Mouse (Mus musculus) cerebellum, postnatal 14 days (tissue): Measurements from ENCODE around the gene Kctd20.
"Not testable (repeated sequence)": the region's sequence is repeated elsewhere in the genome, so short reads cannot be mapped to it uniquely, and the experiment has no call there.

Experiments used
- DNase-seq, 2 experiments: peaks; one replicate each; pipeline ENCODE4 v3.0.0; 2021; ENCODE audit warnings: mixed read lengths in 2 of 2

Gene Kctd20

GRCm38 (mm10) chr17:28986833-28987232, 35.1 kb downstream of the Kctd20 start:
- peak; percentile 18 to 50 for DNase-seq

GRCm38 (mm10) chr17:28987713-28988112, 36.0 kb downstream of the Kctd20 start:
- peak; percentile 35 to 55 for DNase-seq

- no peak for DNase-seq
Measured at GRCm38 (mm10) chr17:28988291-28988690, 36.5 kb downstream of the Kctd20 start.

GRCm38 (mm10) chr17:28988996-28989395, 37.2 kb downstream of the Kctd20 start:
- DNase-seq, result no peak

GRCm38 (mm10) chr17:28990060-28990459, 38.3 kb downstream of the Kctd20 start:
- no peak for DNase-seq

DNA sequence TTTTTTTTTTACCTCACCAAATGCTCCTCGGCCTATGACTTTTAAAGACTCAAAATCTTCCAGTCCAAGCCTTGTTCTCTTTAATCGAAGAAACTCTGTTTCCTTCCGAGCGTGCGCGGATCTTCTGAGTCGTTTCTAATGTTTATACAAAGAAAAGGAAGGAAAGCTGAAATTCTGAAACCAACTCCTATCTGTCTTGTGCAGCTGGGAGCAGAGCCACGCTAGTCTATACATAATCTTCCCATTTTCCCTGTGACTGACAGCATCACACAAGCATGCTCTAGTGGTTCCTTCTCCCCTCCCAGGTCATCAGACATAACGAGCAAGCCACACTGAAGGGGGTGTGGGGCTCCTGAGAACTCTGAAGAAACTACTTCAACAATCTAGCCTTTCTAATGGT, 39.5 kb downstream of the Kctd20 start:
- no peak for DNase-seq

DNA sequence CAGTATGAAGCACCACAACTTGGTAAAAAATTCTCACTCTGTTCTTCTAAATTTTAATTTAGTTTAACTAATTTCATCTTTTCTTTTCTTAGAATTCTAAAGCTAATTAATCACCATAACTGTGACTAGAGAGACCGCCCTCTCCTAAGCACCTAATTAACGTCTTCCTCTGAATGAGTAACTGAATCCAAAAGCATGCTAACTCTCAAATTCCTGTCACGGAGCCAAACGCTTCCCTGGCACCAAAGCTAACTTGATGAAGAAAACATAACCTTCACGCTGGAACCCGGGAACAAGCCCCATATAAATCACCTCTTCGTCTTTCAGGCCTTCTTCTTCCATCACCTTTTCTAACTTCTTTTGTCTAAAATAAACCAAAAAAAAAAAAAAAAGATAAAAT, 40.4 kb downstream of the Kctd20 start:
- peak; percentile 41 to 48 for DNase-seq

- not testable (repeated sequence) for DNase-seq
Measured at GRCm38 (mm10) chr17:28993004-28993403, 41.3 kb downstream of the Kctd20 start.

GRCm38 (mm10) chr17:28994615-28995014, 42.9 kb downstream of the Kctd20 start:
- DNase-seq, result no peak

- no peak for DNase-seq
Measured at GRCm38 (mm10) chr17:29000465-29000864, 48.7 kb downstream of the Kctd20 start.

GRCm38 (mm10) chr17:29003740-29004139, 52.0 kb downstream of the Kctd20 start:
- no peak for DNase-seq

DNA sequence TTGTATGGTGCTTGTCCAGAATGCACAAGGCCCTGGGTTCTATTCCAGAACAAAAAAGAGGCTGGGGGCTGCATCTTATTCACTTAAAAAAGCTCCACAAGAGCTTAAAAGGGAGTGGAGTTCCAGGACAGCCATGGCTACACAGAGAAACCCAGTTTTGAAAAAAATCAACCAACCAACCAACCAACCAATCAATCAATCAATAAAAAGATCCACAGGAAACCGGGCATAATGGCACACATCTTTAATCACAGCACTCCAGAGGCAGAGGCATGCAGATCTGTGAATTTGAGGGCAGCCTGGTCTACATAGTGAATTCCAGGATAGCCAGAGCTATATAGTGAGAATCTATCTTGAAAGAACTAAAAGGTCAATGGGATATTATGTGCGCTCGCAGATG, 53.3 kb downstream of the Kctd20 start:
- no peak for DNase-seq

DNA sequence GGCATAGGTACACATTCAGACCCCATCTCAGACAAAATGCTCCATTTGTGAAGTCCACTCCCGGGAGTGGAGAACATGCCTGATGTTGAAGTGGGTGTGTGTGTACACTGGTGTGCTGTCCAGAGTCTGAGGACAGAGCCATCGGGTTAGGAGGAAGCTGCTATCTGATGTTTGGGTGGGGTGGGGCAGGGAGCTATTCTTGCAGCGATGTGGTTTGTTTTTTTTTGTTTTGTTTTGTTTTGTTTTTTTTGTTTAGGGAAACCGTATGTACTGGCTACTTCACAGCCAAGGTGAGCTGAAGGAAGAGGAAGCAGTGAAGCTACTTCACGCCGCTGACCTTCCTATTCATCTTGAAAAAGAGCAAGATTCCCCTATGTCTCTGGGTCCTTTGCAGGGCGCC, 55.1 kb downstream of the Kctd20 start:
- DNase-seq, result no peak

- DNase-seq, result no peak
Measured at GRCm38 (mm10) chr17:29007243-29007640, 55.5 kb downstream of the Kctd20 start.

GRCm38 (mm10) chr17:29007641-29008325, 56.0 kb downstream of the Kctd20 start, which contains the start of gene Stk38:
Stk38 (minus strand) TSS chr17:29007995.
- peak; percentile 91 to 97 for DNase-seq

DNA sequence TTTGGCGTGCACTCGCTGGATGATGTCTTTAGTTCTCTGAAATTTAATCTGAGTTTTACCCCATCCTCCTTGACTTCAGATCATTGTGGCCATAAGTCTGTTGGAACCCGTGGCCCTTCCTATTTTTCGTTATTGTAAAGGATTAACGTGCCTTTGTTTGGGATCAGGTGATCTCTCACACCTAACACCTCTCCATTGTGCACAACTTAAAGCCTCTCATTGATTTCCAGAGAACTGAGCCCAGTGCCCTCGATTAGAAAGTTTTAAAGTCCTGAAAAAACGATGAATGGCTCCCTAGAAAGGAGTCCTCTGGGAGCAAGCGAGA, 56.5 kb downstream of the Kctd20 start:
- no peak for DNase-seq

DNA sequence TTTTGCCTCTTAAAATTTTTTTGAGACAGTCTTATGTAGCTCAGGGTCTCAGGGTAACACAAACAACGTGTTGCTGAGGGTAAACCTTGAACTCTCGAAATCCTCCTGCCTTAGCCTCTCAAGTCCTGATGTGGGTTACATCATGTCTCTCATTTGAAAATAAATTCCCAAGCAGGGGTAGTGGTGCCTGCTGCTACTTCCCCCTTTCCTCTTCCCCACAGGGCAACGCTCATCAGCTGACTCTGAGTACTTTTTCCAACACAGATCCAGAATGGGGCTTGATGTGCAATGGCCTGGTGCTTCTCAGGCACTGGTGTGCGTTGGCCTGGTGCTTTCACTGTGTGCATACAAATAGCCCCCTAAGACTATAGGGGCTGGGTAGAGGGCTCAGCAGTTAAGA, 57.4 kb downstream of the Kctd20 start:
- DNase-seq, result no peak

- DNase-seq, result no peak
Measured at GRCm38 (mm10) chr17:29014235-29014634, 62.5 kb downstream of the Kctd20 start.

DNA sequence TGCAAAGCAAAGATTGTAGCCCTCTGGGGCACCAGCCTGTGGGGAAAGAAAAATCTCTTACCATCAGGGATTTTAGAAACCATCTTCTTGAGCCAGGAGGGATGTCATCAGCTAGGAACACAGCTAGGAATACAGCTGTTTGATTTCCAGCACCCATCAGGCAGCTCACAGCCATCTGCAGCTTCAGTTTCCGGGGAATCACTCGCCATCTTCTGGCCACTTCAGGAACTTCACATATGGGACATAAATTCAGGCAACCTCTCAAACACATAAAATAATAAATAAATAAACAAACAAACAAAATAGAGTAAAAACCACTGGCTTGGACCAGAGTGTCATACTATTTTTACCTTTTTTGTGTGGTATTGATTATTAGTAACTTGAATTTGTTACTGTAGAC, 63.9 kb downstream of the Kctd20 start:
- peak; percentile 52 to 72 for DNase-seq

GRCm38 (mm10) chr17:29016705-29017104, 65.0 kb downstream of the Kctd20 start:
- DNase-seq, result no peak

DNA sequence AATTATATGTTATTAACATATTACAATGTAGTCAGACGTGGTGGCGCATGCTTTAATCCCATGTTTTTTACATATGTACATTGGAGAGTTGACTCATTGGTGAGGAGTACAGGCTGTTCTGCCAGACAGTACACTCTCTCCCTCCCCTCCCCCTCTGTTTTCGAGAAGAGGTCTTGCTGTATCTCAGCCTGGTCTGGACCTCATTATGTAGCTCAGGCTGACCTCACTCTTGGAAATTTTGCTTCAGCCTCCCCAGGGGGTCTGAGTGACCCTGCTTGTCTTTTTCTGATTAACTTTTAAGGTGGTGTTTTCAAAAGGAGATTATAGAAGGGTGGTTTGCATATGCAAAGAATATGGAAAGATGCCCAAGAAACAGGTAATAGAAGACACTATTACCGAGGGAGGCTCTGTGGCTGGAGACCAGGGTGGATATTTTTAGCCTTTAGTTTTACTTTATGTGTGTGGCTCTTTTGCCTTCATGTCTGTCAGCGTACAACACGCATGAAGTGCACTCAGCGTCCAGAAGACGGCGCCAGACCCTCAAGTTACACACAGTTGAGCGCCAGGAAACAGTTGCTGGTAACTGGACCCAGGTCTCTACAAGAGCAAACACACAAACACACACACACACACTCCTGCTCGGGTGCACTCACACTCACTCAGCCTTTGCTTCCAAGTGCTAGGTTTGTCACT, 66.7 kb downstream of the Kctd20 start:
- peak in 1 of 2 experiments; percentile 27 for DNase-seq
